Mouse (Mus musculus) hindbrain, postnatal 0 days (tissue): ENCODE measurements around the gene Arhgef17. TPM values are rescaled to one million over a fixed set of nuclear protein-coding genes. Genes with fewer than 3 reads are reported as not detected.
"Not testable (repeated sequence)": the region's sequence is repeated elsewhere in the genome, so short reads cannot be mapped to it uniquely, and the experiment has no call there.

Experiments used
- ATAC-seq: fragments of 200-750 bp; cut with Nextera tagmentation; 2 replicates; pipeline ENCODE4 v1.8.0; 2017; ENCODE audit warnings: mild to moderate bottlenecking, moderate TSS enrichment, moderate library complexity
- DNase-seq: peaks from one replicate; pipeline ENCODE4 v3.0.0-alpha.2; 2015; ENCODE audit warnings: low spot score
- H3K27ac ChIP-seq: fragments of 300-500 bp; sonication (generic); 2 replicates; pipeline ENCODE4 v1.5.1; 2014; ENCODE audit warnings: mild to moderate bottlenecking
- H3K27me3 ChIP-seq: fragments of 300-500 bp; sonication (generic); 2 replicates; pipeline ENCODE4 v1.6.1; 2014; ENCODE audit warnings: low read length, mixed read lengths; ENCODE audit not compliant: insufficient read depth
- H3K36me3 ChIP-seq: fragments of 300-500 bp; sonication (generic); 2 replicates; pipeline ENCODE4 v1.6.1; 2014; ENCODE audit warnings: low read length, mixed read lengths; ENCODE audit not compliant: insufficient read depth
- H3K4me1 ChIP-seq: fragments of 300-500 bp; sonication (generic); 2 replicates; pipeline ENCODE4 v1.6.1; 2014; ENCODE audit warnings: antibody characterized with exemption, low read length, mixed read lengths; ENCODE audit not compliant: insufficient read depth
- H3K4me2 ChIP-seq: fragments of 300-500 bp; sonication (generic); 2 replicates; pipeline ENCODE4 v1.6.1; 2014; ENCODE audit warnings: low read depth, mild to moderate bottlenecking, low read length, moderate library complexity, mixed read lengths
- H3K4me3 ChIP-seq: fragments of 300-500 bp; sonication (generic); 2 replicates; pipeline ENCODE4 v1.5.1; 2014; ENCODE audit warnings: low read length
- H3K9ac ChIP-seq: fragments of 300-500 bp; sonication (generic); replicated peaks from 2 replicates; pipeline ENCODE4 v1.6.1; 2014; ENCODE audit warnings: mild to moderate bottlenecking, low read length, moderate library complexity, mixed read lengths
- H3K9me3 ChIP-seq: fragments of 300-500 bp; sonication (generic); 2 replicates; pipeline ENCODE4 v1.6.1; 2016; ENCODE audit warnings: low read length, mixed read lengths
- CTCF ChIP-seq: IDR thresholded peaks from 2 replicates; pipeline ENCODE4 v1.5.1; 2016; ENCODE audit warnings: antibody characterized with exemption, control low read depth, low read depth
- WGBS: fragments of 180-500 bp; shearing (Covaris S2); extraction: QIAGEN DNeasy Blood & Tissue Kit; methylation state at CpG from one replicate; pipeline ENCODE4 v1.1.7; 2014; 5-methylcytosine and 5-hydroxymethylcytosine counted together
- polyA plus RNA-seq: library from polyadenylated mRNA; unstranded; fragments of >200 nt; fragmentation: Nextera tagmentation; extraction: Ambion mirVana; gene quantifications from 2 replicates; pipeline ENCODE4 v1.2.1, GENCODE M21; 2015
- total RNA-seq: library from RNA; depleted of rRNA; stranded (reverse); fragments of >200 nt; gene quantifications from 2 replicates; pipeline ENCODE4 v1.2.3, GENCODE M21; 2014

Arhgef17 gene
- total and polyA plus RNA-seq, 2 experiments from 2014 or later: 10.1 to 72.3 TPM

GRCm38 (mm10) chr7:100847131-100847530 lies 84.8 kb downstream of the Arhgef17 start:
- H3K27ac ChIP-seq: no peak overlapping the region
- no peak overlapping the region for H3K4me3 ChIP-seq
- no peak for TF ChIP-seq CTCF
- H3K36me3 ChIP-seq: no peaks in the 10 kb centered on the region
- no peaks in the 10 kb centered on the region for H3K27me3 ChIP-seq
- H3K4me2 ChIP-seq: no peak overlapping the region
- no peaks in the 10 kb centered on the region for H3K9me3 ChIP-seq
- WGBS: 81% methylated on average over 6 of the region's 6 CpGs
- 0 out of 2 replicates have a peak, but pooled peaks cover 5% of the 10 kb centered on the region for H3K4me1 ChIP-seq
- no peak for DNase-seq
- no peak overlapping the region for H3K9ac ChIP-seq
- ATAC-seq: no peak

GRCm38 (mm10) chr7:100846033-100846432 lies 85.9 kb downstream of the Arhgef17 start:
- not testable (repeated sequence) for DNase-seq, H3K36me3 ChIP-seq, ATAC-seq, H3K4me3 ChIP-seq, H3K9me3 ChIP-seq, H3K27me3 ChIP-seq, H3K4me2 ChIP-seq, H3K4me1 ChIP-seq, H3K27ac ChIP-seq, H3K9ac ChIP-seq
- 75% methylated on average over 7 of the region's 7 CpGs for WGBS

- Histone ChIP-seq H3K4me3 (no peak overlapping the region), H3K27ac (no peak overlapping the region), H3K4me2 (no peak overlapping the region), H3K9me3 (no peaks in the 10 kb centered on the region), H3K36me3 (no peaks in the 10 kb centered on the region), H3K4me1 (no peaks in the 10 kb centered on the region), H3K27me3 (no peaks in the 10 kb centered on the region), H3K9ac (no peak overlapping the region)
- ATAC-seq (no peak), DNase-seq (peak; percentile 28)
- 57% methylated on average over 1 of the region's 1 CpGs for WGBS
- TF ChIP-seq CTCF: no peak
Observed at GRCm38 (mm10) chr7:100845412-100845811, 86.5 kb downstream of the Arhgef17 start.

DNA sequence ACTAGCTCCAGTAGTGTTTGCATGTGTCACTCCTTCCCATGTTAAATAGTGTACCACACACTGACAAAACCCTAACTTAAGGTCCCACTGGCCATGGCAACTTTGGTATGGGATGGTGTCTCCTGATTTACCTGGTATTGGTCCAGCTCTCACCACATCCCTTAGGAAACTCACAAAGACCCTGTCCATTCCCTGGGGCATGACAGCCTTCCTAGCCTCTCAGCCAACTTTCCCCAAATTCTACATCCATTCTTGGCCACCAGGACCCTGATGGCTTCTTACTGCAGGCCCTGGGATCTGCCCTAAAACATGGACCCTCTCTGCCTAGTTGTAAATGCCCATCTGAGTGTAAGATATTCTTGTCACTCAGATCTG lies 86.9 kb downstream of the Arhgef17 start:
- H3K4me1 ChIP-seq: no peaks in the 10 kb centered on the region
- H3K27me3 ChIP-seq: no peaks in the 10 kb centered on the region
- no peaks in the 10 kb centered on the region for H3K36me3 ChIP-seq
- H3K9me3 ChIP-seq: no peaks in the 10 kb centered on the region
- H3K9ac ChIP-seq: no peak overlapping the region
- DNase-seq: no peak
- H3K4me2 ChIP-seq: no peak overlapping the region
- no peak overlapping the region for H3K4me3 ChIP-seq
- ATAC-seq: no peak
- no peak for TF ChIP-seq CTCF
- no peak overlapping the region for H3K27ac ChIP-seq

DNA sequence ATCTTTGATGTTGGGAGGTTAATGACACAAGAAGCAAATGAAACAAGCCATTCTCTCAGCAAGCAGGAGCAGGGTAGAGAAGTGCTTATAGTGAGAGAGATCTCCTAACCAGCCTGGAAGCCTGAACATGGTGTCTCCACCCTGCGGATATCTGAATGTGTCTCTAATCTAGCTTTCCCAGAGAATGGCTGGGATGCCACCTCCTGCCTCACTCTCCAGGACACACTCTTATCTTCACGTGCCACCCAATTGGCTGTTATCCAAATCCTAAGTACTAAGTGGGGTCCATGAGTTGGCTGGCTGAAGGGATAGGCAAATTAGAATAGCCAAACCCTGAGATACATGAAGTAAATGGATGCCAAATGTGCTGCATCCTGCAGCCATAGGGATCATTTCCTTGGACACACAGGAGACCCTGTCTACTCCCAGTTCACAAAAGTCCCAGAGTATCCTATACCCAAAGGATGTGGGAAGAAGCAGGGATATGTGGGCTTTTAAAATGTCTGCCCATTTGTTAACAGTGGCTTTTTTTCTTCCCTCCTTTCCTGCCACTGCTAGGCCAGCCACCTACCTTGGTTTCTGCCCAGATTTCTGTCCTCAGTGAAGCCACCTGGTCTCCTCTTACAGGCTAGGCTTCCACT lies 87.4 kb downstream of the Arhgef17 start:
- Histone ChIP-seq H3K4me1 (no peaks in the 10 kb centered on the region), H3K36me3 (no peaks in the 10 kb centered on the region), H3K27me3 (no peaks in the 10 kb centered on the region), H3K4me3 (no peak overlapping the region), H3K4me2 (no peak overlapping the region), H3K27ac (no peak overlapping the region), H3K9ac (no peak overlapping the region), H3K9me3 (no peaks in the 10 kb centered on the region)
- ATAC-seq (no peak), DNase-seq (no peak)
- TF ChIP-seq CTCF: no peak
- WGBS: 60% methylated on average over 2 of the region's 2 CpGs

DNA sequence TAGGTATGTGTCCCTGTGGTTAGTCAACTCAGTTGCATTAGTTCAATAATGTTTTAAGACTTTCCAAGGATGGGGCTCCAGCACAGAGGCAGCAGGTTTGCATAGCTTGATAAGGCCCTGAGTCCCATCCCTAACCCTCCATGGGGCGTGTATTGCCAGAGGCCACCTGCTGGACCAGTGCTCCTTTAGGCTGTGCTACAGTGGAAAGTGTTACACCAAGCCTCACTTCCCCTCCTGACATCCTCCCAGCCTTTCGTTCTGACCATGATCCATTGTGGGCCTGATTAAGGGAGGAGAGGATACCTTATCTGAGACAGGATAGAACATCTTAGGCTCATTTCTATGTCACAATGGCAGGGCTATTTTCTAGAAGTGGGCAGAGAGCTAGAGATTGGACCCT lies 88.0 kb downstream of the Arhgef17 start:
- DNase-seq (no peak), ATAC-seq (no peak)
- no peaks in the 10 kb centered on the region for H3K9me3 ChIP-seq
- no peak for TF ChIP-seq CTCF
- no peaks in the 10 kb centered on the region for H3K36me3 ChIP-seq
- no peaks in the 10 kb centered on the region for H3K27me3 ChIP-seq
- no peak overlapping the region for H3K4me2 ChIP-seq
- H3K4me3 ChIP-seq: no peak overlapping the region
- H3K27ac ChIP-seq: no peak overlapping the region
- 92% methylated on average over 2 of the region's 2 CpGs for WGBS
- no peak overlapping the region for H3K9ac ChIP-seq
- no peaks in the 10 kb centered on the region for H3K4me1 ChIP-seq

DNA sequence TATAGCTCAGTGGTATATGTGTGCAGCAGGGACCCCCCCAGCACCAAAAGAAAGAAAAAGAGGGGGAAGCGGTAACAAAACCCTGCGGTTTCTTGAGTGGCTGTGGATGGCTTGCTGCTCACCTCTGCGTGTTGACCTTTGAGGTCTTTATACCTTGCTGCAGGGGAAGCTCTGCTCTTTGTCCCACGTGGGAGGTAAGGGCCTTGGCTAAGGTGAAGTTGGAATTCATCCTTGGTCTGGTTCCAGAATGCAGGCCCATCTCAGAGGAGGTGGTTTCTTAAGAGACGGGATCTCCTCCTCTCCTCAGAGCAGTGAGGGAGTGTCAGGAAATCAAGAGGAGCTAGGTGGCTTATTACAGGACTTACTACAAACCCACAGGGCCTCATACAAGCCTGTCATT lies 89.7 kb downstream of the Arhgef17 start:
- Histone ChIP-seq H3K9ac (no peak overlapping the region), H3K4me2 (no peak overlapping the region), H3K27me3 (no peaks in the 10 kb centered on the region), H3K4me1 (no peaks in the 10 kb centered on the region), H3K9me3 (no peaks in the 10 kb centered on the region), H3K27ac (no peak overlapping the region), H3K4me3 (no peak overlapping the region), H3K36me3 (peaks cover 8% of the 10 kb centered on the region)
- no peak for TF ChIP-seq CTCF
- WGBS: 84% methylated on average over 5 of the region's 5 CpGs
- DNase-seq (no peak), ATAC-seq (no peak)
